ENCODE assay signal across 8 mouse cellular contexts in the genomic region with DNA sequence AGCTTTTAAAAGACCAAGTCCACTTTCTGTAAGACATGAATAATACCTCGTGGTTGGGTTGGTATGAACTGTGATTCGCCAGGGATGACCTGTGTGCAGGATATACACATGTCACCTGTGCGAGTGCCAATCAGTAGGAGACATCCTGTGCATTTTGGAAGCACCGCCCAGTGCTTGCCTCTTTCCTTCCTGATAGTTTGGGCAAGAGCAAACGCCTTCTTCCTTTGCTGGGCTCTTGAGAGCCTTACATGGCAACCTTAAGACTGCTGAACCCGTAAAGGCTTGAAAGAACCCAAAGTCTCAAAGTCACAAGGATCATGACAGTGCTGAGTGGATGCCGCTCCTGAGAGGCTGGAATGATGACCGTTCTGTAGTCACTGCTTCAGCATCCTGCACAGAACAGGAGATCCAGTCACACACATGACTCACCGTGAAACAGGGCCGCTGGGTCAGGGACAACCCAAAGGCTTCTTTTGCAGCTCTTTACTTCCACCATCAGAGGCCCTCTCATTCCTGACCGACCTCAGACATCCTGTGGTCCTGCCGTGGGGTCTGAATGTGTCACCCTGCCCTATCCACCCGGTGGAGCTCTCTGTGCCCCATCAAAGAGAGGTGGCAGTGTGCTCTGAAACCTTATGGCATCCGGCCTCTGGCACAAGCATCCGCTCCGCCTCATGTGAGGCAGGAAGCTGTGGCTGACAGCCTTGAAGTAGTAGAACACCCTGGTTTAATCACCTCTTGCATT. TPM values are rescaled to one million over a fixed set of nuclear protein-coding genes. Genes with fewer than 3 reads are reported as not detected.
A peak's percentile ranks its signal among the peaks of the same experiment; 100 is the strongest.
DNase-seq lines count a peak whose midpoint lies in the region; ATAC-seq lines count a peak whose summit lies in the region.
"Had no signal": no experiment of that assay in that cellular context is flagged by ENCODE, and none has a peak within 500 bp of the region (broad histone marks: within the 10 kb centered on the region; RNA-seq: fewer than 3 reads in every experiment).

No protein-coding gene starts in this region.

- peak; percentile 60 for DNase-seq in adrenal gland, postnatal 14 days
- peak; percentile 72 for DNase-seq in thymus, postnatal 10 days (ENCODE audit: low spot score in 2 of 2)
- DNase-seq in frontal cortex, adult 2 months (ENCODE audit: extremely low spot score in 1 of 2, low spot score in 1 of 2), result no peak
- no peak for DNase-seq in cerebellum, postnatal 10 days

- peak; percentile 95 for ATAC-seq in CD4-positive, CD25-positive, alpha-beta regulatory T cell, adult 4 months
- 0 out of 2 replicates have a peak, but pooled peaks have one; percentile 46 for ATAC-seq in megakaryocyte-erythroid progenitor cell, adult 5-6 weeks (replicated peaks; ENCODE audit: low FRiP score, low TSS enrichment, poor library complexity, severe bottlenecking)
- ATAC-seq in cerebellum, adult (ENCODE audit: insufficient number of reproducible peaks, low FRiP score, low TSS enrichment), result no peak
- ATAC-seq: Patski had no signal

RNA-seq across cellular contexts. Expression of a gene that starts 13.8 kb away (rescaled TPM):
- 10 to 100 TPM; 62.3 to 90.1 TPM for polyA plus RNA-seq in CD4-positive, CD25-positive, alpha-beta regulatory T cell, adult 4 months (2017; shearing (Covaris generic))
- 47.1 and 47.7 TPM in 2 replicates for total RNA-seq in adrenal gland, postnatal 14 days (2021)
- total RNA-seq in megakaryocyte-erythroid progenitor cell, adult 5-6 weeks (2014; fragmentation: Nextera tagmentation), result 56.1 and 57.3 TPM in 2 replicates
- total RNA-seq in megakaryocyte-erythroid progenitor cell, adult 5-6 weeks (2017), result 28.3 and 36.6 TPM in 2 replicates
- polyA plus RNA-seq in frontal cortex, adult 2 months (2012; rRNA removed), result 211 and 223 TPM in 2 replicates

Comparison
In these comparisons a context has a peak if more than half of its experiments do, and no peak if none do; other contexts are left out.
1. DNase-seq: peak in adrenal gland, postnatal 14 days (single experiment) and thymus, postnatal 10 days (2 of 2); none in frontal cortex, adult 2 months (0 of 2) and cerebellum, postnatal 10 days (0 of 2).